Mouse (Mus musculus) lung, postnatal 4 days (tissue): ENCODE measurements around the gene Nol9.
A peak's percentile ranks its signal among the peaks of the same experiment; 100 is the strongest.

Experiments
- DNase-seq, 2 experiments: peaks; one replicate each; pipeline ENCODE4 v3.0.0; 2021

The Nol9 gene

DNA sequence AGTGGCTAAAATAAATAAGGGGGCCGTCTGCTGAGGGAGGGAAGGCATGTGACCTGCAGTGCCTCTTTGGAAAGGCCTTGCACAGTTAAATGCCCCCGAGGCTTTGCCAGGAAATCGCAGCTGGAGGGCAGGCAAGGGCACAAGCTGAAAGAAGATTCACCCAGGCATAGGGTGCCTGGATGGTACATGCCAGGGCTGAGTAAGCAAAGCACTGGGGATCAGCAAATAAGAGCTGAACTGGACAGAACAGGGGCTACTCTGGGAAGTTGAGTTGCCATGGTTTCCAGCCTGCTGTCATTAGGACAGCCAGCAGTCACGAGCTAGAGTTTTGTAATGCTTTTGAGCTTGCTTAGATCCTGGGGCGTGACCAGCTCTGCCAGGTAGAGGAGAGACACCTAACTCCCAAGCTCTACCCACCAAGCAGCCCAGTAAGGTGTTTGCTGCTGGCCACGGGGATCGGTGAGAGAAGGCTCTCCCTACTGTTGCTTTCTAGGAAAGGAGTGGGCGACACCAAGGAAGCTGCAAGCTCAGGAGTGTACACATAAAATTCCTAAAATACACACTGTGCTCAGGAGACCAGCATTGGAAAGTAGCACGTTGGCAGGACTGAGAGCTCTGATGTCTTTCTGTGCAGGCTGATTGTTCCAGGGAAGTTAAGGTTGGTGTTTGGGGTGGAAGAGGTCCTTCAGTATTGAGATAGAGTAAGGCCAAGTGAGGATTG lies 23.4 kb downstream of the Nol9 start:
- peak in 1 of 2 experiments; percentile 37 for DNase-seq

DNA sequence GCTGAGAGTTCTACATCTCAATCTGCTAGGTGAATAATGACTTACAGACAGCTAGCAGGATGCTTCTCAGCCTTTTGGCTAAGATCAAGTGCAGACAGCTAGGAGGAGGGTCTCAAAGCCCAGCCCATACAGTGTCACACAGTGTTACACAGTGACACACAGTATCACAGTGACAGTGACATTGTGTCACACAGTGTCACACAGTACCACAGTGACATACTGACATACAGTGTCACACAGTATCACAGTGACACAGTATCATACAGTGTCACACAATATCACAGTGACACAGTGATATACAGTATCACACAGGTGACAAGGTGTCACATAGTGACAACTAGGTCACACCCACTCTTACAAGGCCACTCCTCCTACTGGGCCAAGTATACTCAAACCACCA lies 28.2 kb downstream of the Nol9 start:
- no peak for DNase-seq

DNA sequence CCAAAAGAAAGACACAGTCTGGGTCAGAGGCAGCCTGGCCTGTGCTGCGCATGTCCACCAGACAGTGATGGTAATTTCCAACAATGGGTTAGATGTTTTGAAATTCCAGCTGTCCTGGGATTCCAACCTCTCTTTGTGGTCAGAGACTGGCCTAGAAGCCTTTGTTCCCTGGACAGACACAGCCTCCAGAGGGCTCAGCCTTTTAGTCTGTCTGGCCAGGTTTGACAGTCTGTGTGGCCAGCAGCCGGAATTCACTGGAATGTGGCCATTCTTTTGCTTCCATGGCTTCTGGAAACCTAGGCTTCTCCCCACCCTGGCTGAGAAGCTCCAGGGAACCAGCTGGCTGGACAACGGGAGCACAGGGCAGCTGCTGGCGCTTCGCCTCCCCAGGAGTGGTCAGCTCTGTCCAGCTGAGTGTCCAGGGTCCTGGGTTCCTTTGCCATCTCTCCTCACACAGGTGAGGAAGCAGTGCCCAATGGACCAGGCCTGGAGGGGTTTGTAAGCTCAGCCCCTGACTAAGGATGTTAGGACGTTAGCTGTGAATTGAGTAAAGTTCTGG lies 29.1 kb downstream of the Nol9 start:
- DNase-seq = no peak

DNA sequence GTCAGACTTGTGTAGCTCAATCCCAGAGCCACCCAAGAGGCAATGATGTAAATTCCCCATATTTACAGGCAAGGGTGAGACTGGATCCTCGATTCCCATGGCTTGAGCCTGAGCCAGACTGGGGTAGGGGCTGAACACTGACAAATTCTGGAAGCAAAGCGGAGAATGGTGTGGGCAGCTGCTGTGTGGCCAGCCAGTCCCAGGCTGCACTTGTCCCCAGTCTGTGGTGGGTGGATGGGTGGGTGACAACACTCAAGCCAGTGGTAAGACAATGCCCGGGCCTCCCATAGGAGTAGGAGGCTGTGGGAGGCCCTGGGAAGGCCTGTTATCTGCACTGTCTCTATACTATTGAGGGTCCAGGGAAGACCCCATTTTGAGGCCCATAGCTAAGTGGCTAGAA lies 30.1 kb downstream of the Nol9 start:
- DNase-seq = no peak

DNA sequence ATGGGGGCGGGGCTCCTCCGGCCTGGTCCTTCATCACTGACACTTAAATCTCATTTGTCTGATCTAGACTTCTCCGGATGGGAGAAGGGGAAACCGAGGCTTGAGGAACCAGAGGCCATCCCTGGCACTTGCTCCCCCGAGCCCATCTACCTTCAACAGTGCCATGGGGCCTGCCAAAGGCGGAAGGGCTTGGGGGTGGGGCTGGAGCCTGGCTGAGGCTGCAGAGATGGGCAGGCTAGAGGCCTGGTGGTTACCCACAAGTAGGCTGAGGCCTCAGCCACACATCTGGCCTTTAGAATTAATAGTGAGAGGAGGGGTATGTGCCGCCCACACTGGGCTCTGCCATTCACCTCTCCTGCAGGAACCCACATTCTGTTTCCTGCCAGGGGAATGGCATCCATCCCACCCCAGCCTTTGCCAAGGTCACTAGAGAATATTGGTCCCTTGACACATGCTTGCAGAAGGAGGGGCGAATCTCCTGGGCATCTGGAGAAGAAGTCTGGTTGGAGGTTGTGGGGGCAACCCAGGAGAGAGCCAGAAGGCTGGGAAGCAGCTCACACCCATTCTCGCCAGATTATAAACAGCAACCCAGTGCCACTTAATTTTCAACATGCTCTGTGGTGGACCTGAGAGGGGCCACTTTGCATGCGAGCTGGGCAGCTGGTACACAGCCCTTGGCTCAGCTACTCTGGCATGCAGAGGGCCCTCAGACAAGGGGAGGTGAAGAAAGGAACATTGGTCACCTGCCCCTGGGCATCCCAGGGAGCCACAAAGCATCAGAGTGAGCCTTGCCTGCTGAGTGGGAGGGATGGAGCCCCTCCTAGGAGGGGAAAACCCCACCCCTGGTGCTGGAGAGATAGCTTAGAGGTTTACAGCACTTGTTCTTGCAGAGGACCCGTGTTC lies 31.6 kb downstream of the Nol9 start:
- peak in 1 of 2 experiments; percentile 66 for DNase-seq

DNA sequence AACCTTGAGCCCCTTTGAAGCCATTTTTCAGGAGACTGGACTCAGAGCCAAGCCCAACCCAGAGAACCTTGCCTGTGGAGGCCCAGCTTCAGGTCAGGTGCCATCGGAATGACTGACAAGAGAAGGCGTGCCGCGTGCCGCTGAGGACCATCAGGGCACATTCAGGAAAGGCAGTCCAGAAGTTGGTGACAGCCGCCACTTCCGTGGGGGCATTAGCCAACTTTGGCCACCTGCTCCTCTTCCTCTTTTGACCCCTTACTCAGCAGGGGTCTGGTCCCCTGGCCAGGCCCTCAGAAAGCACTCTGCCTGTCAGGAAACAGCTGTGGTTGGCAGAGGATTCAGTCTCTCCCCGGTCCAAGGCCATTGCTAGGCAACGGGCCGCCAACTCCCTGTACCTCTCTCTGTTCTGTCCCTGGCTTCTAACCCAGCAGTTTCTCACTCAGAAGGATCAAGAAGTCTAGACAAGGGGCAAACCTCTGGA lies 33.0 kb downstream of the Nol9 start, which contains the start of gene Plekhg5:
Plekhg5 (plus strand) TSS at position 378 of the 481 bp plus-strand sequence.
- peak; percentile 62 to 82 for DNase-seq

DNA sequence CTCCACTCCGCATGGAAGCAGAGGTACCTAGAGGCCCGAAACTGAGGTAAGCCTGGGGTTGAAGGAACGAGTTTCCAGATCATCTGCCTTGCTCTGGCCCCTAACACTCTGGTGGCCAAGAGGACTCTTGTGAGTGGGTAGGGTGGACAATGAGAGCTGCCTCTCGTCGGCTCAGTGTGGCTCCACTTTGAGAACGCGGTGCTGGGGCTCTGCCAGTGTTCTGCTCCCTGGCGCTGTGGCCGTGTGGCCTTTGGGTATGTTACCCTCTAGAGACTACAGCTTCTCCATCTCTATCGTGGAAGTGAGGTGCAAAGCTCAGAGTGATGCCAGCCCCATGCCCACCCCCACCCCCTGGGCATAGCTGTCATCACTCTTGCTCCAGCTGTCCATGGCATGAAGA lies 33.5 kb downstream of the Nol9 start:
- peak; percentile 18 to 38 for DNase-seq

DNA sequence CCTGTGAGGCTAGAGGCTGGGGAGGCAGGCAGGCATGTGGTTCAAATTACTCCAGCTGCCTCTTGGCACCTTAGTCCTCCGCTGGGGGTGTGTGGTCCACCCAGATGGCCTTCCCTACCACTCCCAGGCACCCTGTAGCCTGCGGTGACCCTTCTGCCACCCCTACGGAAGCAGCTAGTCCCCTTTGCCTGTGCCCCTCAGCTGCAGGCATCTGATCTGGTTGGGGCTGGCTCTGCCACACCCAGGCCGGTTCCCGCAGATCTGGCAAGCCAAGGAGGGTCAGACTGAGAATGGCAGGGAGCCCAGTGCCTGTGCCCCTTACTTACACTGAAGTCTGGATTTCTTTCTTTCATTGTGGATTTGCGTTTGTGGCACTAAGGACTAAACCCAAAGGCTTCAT lies 34.6 kb downstream of the Nol9 start:
- no peak for DNase-seq

DNA sequence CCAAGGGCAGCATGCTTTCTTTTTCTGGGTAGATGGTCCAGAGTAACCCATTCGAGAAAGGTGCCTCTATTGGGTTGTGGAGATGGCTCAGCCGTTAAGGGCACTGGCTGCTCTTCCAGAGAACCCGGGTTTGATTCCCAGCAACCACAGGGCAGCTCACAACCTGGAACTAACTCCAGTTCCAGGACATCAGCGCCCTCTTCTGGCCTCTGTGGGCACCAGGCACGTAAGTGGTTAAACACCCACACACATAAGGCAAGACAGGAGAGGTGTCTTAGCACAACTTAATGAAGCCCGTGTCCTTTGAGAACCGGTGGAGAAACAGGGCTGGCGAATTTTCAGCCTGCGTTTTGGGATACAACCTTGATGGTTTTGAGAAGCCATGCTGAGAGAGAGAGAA lies 35.4 kb downstream of the Nol9 start:
- DNase-seq = no peak

DNA sequence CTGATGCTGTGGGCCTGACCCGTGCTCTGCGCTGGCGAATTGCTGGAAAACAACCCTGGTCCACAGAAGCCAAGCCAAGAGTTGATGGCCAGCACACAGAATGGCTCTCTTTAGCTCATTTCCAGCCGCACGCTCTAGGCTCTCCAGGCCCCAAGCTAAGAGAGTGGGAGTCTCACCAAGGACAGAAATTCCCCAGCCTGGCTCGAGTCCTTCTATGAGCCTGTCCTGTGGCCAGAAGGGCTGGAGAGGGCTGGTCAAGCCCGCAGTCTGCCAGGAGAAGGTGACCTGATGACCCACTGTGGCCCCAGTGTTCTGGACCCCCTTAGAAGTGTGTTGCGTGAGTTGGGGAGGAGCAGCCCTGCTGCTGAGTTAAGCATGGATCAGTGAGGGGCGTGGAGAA lies 38.1 kb downstream of the Nol9 start:
- no peak for DNase-seq

DNA sequence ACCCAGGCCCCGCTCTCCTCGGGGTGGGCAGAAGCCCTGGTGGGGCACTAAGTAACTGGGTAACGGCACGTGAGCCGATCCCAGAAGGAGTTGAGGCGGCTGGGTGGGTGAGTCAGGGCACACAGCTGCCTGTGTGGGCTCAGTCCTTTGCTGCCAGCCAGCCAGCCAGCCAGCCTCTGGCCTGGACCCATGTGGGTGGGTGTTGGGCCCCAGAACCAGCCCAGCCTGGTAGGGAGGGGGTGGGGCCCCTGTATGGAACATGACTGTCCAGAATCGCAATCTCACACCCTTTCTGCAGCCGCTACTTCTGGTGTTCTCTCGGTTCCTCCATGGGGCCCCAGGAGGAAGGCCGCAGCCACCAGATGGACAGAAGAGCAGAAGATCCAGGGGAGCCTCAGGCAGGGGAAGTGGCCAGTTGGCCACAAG lies 39.0 kb downstream of the Nol9 start:
- DNase-seq = peak in 1 of 2 experiments; percentile 52

DNA sequence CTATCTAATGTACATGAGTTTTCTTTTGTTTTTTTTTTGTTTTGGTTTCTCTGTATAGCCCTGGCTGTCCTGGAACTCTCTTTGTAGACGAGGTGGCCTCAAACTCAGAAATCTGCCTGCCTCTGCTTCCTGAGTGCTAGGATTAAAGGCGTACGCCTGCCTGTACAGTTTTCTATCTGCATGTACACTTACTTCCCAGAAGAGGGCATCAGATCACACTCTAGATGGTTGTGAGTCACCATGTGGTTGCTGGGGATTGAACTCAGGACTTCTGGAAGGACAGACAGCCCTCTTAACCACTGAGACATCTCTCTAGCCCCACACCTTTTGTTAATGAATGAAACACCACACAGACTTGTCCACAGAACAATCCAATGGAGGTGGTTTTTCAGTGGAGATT lies 40.1 kb downstream of the Nol9 start:
- no peak for DNase-seq

DNA sequence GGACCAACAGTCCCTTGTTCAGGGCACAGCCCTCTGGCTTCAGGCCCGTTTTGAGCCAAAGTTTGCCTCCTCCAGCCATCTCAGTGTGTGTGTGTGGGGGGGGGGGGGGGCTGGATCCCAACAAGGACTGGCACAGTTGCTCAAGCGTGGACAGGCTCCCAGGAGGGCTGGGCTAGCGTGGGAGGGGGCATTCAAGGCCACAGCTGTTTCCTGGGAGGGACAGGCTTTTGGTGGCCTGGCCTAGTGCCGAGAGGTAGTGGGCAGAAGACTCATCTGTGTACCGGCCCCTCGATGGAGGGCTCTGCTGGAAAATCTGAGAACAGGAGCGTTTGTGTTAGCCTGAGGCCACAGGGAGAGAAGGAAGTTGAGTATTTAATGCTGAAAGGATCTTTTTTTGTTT lies 40.8 kb downstream of the Nol9 start:
- DNase-seq = no peak

DNA sequence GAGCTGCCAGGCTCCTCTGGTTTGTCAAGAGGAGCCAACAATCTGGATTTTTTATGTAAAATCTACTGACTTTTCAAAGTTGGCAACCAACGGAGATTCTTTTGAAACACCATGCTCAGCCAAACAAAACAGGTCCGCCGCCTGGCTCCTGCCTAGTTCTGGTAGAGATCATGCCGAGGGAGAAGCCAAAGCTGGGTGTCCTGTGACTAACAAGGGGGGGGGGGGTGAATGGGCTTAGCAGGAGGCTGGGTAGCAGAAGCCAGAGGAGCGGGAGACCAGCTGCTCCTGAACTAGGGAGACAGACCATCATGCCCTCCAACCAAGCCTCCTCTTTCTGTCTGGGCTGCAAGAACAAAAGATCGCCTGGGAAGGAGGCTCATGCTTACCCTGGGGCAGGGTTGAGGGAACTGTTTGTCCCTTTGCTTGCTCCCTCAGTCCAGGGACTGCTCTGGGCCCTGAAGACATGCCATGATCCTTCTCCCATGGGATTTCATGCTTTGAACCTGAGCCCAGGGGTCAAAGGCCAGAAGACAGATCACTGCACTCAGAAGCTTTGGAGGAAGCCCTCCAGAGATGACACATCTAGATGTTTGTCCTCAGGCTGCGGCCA lies 44.6 kb downstream of the Nol9 start:
- no peak for DNase-seq

DNA sequence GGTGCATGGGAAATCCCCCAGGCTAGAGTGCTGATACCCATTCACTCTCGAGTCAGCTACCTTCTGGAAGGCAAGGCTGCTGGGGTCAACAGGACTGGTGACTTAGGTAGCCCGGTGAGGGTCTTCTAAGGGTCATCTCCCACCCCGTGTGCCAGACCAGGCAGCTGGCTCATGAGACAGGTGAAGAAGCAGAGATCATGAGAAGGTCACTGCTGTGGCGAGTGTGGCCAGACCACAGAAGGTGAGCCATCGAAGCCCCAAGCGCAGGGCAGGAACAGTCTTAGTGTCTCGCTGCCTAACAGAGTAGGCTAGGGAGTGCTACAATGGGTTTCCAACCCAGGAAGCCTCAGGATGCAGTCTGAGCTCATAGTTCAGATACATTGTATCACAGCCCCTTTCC lies 45.5 kb downstream of the Nol9 start:
- no peak for DNase-seq

DNA sequence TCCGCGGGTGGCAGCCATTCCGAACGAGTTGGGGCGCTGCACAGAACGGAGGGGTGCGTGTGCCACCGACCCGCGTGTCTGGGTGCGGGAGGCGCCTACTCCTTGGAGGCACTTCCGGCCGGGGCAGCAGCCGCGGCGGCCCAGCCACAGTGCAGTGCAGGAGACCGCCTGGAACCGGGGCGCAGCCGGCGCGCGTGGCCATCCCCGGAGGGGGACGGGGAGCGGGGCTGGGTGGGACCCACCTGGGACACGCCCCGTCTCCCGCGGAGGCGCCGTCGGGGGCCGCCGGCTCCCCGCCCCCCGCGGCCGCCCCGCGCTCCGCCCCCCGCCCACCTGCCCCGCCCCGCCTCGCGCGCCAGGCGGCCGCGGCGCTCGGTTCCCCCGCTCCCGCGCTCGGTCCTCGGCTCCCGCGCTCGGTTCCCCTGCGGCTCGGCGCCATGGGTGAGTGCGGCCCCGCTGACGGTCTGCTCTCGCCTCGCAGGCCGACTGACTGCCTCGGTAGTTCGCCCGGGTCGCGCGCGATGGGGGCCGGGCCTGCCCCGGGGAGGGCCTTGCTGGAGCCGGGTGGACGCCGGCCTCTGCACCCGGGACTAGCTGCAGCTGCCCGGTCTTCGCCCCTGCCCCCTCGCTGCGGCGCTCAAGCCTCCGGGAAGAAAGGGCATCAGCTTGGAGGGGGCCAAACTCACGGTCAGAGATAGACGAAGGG lies 47.5 kb downstream of the Nol9 start:
- peak; percentile 70 to 85 for DNase-seq

DNA sequence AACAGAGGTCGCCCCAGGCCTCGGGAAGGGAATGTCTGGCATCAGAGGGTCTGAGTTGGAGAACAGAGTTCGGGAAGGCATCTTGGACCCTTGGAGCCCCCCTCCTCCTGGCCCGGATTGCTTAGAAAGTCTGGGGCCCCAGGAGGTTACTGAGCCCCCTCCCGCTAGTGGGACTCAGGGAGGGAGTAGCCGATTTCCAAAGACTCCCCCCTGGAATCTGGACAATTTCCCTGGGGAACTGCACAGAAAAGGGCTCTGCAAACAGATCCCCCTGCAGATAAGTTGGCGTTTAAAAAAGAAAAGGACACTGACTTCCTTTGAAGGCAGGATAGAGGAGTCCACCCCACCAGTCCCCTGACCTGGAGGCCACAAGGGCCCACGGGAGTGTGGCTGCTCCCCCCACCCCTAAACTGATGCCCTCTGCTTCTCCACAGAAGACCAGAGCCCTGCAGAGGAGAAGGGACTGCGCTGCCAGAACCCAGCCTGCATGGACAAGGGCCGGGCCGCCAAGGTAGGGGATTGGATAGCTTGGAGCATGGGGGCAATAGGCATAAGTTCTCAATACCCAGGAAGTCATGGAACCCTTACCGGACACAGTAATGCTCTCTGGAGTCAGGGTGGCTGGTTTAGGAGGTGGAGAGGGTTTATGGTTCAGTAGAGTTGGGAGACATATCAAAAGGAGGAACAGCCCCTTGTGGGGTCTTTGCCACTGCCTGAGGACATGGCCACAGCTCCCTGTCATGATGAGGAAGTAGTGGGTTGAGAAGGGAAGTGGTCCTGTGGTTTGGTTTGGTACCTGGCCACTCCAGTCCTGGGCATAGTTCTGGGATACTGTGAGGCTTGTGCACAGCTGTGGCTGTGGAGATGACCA lies 48.3 kb downstream of the Nol9 start:
- DNase-seq = no peak

DNA sequence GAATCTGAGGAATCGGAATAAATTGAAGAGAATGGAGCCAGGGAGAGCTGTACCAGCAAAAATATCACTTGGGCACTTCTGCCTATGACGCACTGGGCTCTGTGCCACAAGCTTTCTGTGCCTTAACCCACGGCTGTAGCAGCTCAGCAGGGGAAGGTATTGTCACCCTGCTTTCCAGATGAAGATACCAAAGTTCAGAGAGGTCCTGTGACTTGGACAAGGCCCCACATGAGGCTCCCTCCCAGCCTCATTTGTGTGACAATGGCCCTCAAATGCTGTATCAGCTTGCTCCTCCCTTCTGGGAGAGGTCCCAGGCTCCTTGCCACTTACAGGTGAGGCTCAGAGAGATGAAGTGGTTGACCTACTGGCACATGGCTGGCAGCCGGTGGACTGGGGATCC lies 49.0 kb downstream of the Nol9 start:
- DNase-seq = peak in 1 of 2 experiments; percentile 54

DNA sequence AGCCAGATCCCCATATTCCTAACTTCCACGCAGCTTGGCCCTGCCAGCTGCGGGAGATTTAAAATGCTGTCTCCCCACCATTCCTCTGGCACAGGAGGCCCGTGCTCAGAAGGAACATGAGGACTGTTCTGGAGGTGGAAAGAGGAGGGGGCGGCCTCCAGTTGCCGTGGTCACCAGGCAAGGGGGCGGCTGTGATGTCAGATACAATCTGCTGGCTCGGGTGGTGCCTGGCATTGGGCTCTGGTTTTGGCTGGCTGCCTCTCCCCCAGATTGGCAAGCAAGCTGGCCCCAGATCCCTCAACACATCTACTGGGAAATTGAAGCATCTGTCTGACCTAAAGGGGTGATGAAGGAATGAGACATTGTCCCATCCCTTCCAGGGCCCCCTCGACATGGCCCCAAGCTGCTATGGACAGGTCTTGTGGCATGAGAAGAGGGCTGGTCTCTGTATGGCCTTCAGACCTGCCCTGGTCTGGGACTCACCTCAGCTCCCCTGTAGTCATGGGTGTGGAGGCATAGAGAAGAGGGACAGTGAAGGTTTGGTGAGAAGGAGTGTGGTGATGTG lies 49.5 kb downstream of the Nol9 start:
- no peak for DNase-seq

DNA sequence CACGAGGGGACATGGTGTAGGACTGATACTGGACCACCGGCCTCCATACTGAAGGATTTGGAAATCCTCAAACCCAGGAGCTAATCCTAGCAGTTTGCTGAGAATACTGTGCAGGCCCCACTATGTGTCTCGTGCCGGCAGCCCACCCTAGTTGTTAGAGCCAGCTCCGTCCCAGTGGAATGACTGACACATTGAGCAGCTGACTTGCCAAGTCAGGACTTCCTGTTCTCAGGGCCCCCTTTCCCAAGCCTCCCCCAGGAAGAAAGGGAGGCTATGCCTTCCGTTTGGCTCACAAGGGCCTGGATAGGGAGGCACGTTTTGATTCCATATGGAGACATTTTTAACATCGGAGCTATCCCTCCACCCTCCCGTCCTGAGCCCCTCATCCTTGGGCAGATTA lies 51.1 kb downstream of the Nol9 start:
- no peak for DNase-seq

DNA sequence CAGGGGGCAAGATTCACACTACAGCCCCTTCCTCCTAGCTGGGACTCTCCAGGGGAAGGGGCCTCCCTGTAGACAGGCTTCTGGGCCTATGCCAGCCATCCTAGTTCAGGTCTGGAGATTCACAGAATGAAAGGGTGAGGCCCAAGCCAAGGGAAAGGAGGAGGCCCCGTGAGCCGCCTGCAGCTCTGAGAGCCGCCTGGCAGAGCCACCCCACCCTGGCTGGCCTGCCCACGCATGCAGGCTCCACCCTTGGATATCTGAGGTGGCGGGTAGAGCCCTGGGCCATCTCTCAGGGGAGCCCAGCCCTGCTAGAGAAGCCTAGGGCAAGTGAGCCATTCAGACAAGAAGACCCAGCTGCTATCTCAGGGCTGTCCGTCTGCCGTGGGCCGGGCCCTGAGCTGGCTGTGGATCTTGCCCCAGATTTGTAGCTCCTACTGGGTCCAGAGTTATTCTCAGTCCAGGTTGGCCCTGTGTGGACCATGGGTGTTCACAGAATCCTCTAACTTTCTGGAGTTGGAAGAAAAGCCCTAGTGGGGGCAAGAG lies 53.7 kb downstream of the Nol9 start:
- no peak for DNase-seq
